Mouse (Mus musculus) liver, postnatal 0 days (tissue): ENCODE data around the gene Ebf4.

Experiments
- CTCF ChIP-seq: sonication (generic); IDR thresholded peaks from 2 replicates; pipeline ENCODE4 v1.5.1; 2016; ENCODE audit warnings: antibody characterized with exemption, low read depth
- EP300 ChIP-seq: IDR thresholded peaks from 2 replicates; pipeline ENCODE4 v1.6.1; 2016; ENCODE audit warnings: antibody characterized with exemption, low read depth, mild to moderate bottlenecking

DNA sequence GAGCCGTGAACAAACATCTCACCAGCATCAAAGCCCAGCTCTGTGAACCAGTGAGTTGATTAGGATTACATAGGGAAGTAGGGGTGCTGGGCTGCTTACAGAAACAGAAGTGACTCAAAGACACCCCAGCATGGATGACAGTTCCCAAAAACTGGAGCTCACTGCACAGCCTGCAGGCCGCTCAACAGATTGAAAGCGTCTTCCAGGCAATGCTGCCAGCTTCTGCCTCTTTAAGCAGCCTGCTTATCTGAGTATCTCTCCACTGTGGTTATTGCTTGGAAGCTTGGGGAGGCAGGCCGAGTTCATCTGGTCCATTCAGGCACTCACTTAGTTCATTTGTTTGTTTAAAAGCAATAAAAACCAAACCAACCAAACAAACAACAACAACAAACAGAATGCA lies 38.2 kb upstream of the Ebf4 start:
- no peak for TF ChIP-seq CTCF
- TF ChIP-seq EP300 = no peak
